Mouse (Mus musculus) heart, embryonic 12.5 days (tissue): ENCODE measurements around the gene Jag2. TPM values are rescaled to one million over a fixed set of nuclear protein-coding genes. Genes with fewer than 3 reads are reported as not detected.

Experiments used
- ATAC-seq: fragments of 200-750 bp; cut with Nextera tagmentation; 2 replicates; pipeline ENCODE4 v1.8.0; 2017; ENCODE audit warnings: moderate TSS enrichment, moderate library complexity; ENCODE audit not compliant: insufficient number of reproducible peaks, low FRiP score
- H3K27ac ChIP-seq: fragments of 300-500 bp; sonication (generic); 2 replicates; pipeline ENCODE4 v1.5.1; 2016; ENCODE audit warnings: mild to moderate bottlenecking, moderate library complexity; ENCODE audit not compliant: poor library complexity, severe bottlenecking
- H3K27me3 ChIP-seq: fragments of 300-500 bp; sonication (generic); replicated peaks from 2 replicates; pipeline ENCODE4 v1.6.1; 2016; ENCODE audit warnings: mild to moderate bottlenecking, moderate library complexity
- H3K36me3 ChIP-seq: fragments of 300-500 bp; sonication (generic); 2 replicates; pipeline ENCODE4 v1.6.1; 2016; ENCODE audit warnings: mild to moderate bottlenecking, moderate library complexity
- H3K4me1 ChIP-seq: fragments of 300-500 bp; sonication (generic); replicated peaks from 2 replicates; pipeline ENCODE4 v1.6.1; 2016; ENCODE audit warnings: mild to moderate bottlenecking
- H3K4me2 ChIP-seq: fragments of 300-500 bp; sonication (generic); 2 replicates; pipeline ENCODE4 v1.6.1; 2016; ENCODE audit warnings: mild to moderate bottlenecking, moderate library complexity
- H3K4me3 ChIP-seq: fragments of 300-500 bp; sonication (generic); 2 replicates; pipeline ENCODE4 v1.5.1; 2016; ENCODE audit warnings: mild to moderate bottlenecking
- H3K9ac ChIP-seq: fragments of 300-500 bp; sonication (generic); 2 replicates; pipeline ENCODE4 v1.6.1; 2016; ENCODE audit warnings: mild to moderate bottlenecking, moderate library complexity
- H3K9me3 ChIP-seq: fragments of 300-500 bp; sonication (generic); replicated peaks from 2 replicates; pipeline ENCODE4 v1.6.1; 2016; ENCODE audit warnings: mild to moderate bottlenecking, moderate library complexity
- WGBS: fragments of 180-500 bp; shearing (Covaris S2); methylation state at CpG from one replicate; pipeline ENCODE4 v1.1.7; 2016; 5-methylcytosine and 5-hydroxymethylcytosine counted together
- polyA plus RNA-seq: library from polyadenylated mRNA; unstranded; fragments of >200 nt; fragmentation: Nextera tagmentation; extraction: Ambion mirVana; gene quantifications from 2 replicates; pipeline ENCODE4 v1.2.1, GENCODE M21; 2016

Jag2 gene
- polyA plus RNA-seq, 1 experiment from 2014 or later: 2.6 TPM

- H3K36me3 ChIP-seq: 0 out of 2 replicates have a peak, but pooled peaks cover 4% of the 10 kb centered on the region
- H3K4me2 ChIP-seq: peak overlapping the region; percentile 30; the same call in 1 of the 2 replicates
- no peak overlapping the region for H3K4me3 ChIP-seq
- 38% methylated on average over 12 of the region's 12 CpGs for WGBS
- peaks cover 80% of the 10 kb centered on the region for H3K27me3 ChIP-seq
- H3K9me3 ChIP-seq: no peaks in the 10 kb centered on the region
- 0 out of 2 replicates have a peak, but pooled peaks have one; percentile 40 for ATAC-seq
- H3K9ac ChIP-seq: no peak overlapping the region
- no peak overlapping the region for H3K27ac ChIP-seq
- peaks cover 43% of the 10 kb centered on the region for H3K4me1 ChIP-seq
Observed at GRCm38 (mm10) chr12:112921518-112921917, 8.1 kb downstream of the Jag2 start.

DNA sequence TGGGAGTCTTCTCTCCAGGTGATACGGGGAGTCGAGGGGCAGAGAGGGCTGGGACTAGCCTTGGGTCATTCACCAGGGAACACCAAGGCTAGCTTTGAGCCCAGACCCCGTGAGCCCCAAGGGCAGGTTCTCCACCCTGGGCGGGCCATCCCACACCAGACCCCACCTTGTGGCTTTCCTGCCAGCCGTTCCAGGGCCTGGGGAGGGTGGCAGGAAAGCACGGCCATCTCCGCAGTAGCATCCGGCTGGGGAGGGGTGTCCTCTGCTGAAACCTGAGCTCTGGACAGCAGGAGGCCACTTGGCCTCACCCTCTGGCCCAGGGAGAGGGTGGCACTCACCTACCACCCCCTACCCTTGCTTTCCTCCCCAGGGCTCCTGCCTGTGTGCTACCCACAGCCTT, 11.7 kb downstream of the Jag2 start:
- Histone ChIP-seq H3K9me3 (no peaks in the 10 kb centered on the region), H3K9ac (no peak overlapping the region), H3K4me3 (no peak overlapping the region), H3K27me3 (peaks cover 78% of the 10 kb centered on the region), H3K4me1 (peaks cover 43% of the 10 kb centered on the region), H3K36me3 (peaks cover 26% of the 10 kb centered on the region; the same call in 1 of the 2 replicates), H3K27ac (no peak overlapping the region), H3K4me2 (no peak overlapping the region)
- WGBS: 45% methylated on average over 8 of the region's 8 CpGs
- ATAC-seq: no peak

- Histone ChIP-seq H3K27ac (no peak overlapping the region), H3K4me3 (no peak overlapping the region), H3K4me1 (peaks cover 39% of the 10 kb centered on the region), H3K9ac (no peak overlapping the region), H3K4me2 (no peak overlapping the region), H3K9me3 (no peaks in the 10 kb centered on the region), H3K27me3 (peaks cover 78% of the 10 kb centered on the region), H3K36me3 (peaks cover 28% of the 10 kb centered on the region; the same call in 1 of the 2 replicates)
- WGBS: 65% methylated on average over 11 of the region's 11 CpGs
- ATAC-seq: no peak
Observed at GRCm38 (mm10) chr12:112917486-112917885, 12.1 kb downstream of the Jag2 start.

DNA sequence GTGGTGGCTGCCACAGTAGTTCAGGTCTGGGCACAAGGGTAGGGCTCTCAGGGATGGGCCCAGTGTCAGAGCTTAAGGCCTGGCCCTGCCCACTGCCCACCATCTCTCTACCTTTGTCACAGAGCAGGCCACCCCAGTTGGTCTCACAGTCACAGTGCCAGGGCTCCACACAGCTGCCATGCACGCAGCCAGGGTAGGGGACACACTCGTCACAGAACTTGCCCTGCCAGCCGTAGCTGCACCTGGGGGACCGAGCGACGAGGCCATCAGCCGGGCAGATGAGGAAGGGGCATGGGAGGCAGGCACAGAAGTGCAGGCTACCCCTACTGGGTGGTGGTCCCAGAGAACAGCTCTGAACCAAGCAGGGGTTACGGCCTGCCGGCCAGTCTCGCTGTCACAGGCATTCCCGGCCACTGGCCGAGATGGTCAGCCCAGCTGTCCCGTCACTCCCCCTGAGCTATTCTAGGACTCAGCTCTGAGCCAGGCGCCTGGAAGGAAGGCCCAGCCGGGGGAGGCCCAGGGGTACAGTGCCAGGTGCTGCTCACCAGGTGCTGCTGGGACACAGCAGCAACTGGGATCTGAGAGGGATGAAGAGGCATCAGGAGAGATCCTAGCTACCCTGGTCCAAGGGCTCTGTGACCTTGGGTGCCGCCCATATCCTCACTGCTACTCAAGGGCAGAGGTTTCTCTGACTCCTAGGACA, 12.7 kb downstream of the Jag2 start:
- peaks cover 84% of the 10 kb centered on the region for H3K27me3 ChIP-seq

DNA sequence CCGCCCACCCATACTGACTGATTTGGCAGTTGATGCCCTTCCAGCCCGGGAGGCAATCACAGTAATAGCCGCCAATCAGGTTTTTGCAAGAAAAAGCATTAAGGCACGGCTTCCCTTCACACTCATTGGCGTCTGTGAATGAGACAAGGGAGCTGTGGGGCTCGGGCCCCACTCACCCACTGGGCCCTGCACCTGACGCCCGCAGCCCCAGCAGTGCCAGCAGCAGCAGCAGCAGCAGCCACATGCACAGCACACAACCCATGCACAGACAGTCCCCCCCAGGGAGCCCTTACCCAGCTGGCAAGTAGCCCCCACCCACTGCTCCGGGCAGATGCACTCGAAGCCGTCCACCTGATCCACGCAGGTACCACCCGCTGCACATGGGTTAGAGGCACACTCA, 14.0 kb downstream of the Jag2 start:
- Histone ChIP-seq H3K4me2 (no peak overlapping the region), H3K9ac (no peak overlapping the region), H3K9me3 (no peaks in the 10 kb centered on the region), H3K4me3 (no peak overlapping the region), H3K4me1 (peaks cover 20% of the 10 kb centered on the region), H3K36me3 (peaks cover 36% of the 10 kb centered on the region), H3K27me3 (peaks cover 92% of the 10 kb centered on the region), H3K27ac (no peak overlapping the region)
- no peak for ATAC-seq
- 87% methylated on average over 13 of the region's 13 CpGs for WGBS

More for the DNA sequence above, 12.7 kb downstream of the Jag2 start:
- H3K9me3 ChIP-seq: no peaks in the 10 kb centered on the region
- H3K36me3 ChIP-seq: peaks cover 29% of the 10 kb centered on the region; the same call in 1 of the 2 replicates
- H3K4me1 ChIP-seq: peaks cover 33% of the 10 kb centered on the region
- 0 out of 2 replicates have a peak overlapping the region, but pooled peaks have one; percentile 3 for H3K4me2 ChIP-seq
- no peak overlapping the region for H3K4me3 ChIP-seq
- H3K9ac ChIP-seq: no peak overlapping the region
- ATAC-seq: no peak
- 71% methylated on average over 16 of the region's 16 CpGs for WGBS
- H3K27ac ChIP-seq: no peak overlapping the region

DNA sequence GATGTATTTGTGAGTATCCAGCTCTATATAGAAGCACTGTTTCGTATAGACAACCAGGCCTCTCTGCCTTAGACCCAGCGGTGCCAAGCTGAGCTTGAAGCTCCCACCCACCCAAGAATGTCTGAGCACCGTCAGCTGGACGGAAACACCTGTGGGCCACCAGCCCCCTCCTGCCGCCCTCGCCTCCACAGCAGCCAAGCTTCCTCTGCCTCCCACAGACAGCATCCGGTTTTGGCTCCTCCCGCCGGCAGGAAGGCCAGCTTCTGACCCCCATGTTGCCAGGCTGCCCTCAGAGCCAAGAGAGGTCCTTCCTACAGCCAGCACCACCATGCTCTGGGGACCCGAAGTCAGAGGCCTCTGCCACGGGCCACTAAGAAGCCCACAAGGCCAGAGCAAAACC, 15.0 kb downstream of the Jag2 start:
- peaks cover 35% of the 10 kb centered on the region for H3K36me3 ChIP-seq
- peaks cover 17% of the 10 kb centered on the region for H3K4me1 ChIP-seq
- no peaks in the 10 kb centered on the region for H3K9me3 ChIP-seq
- no peak overlapping the region for H3K4me2 ChIP-seq
- no peak overlapping the region for H3K27ac ChIP-seq
- no peak overlapping the region for H3K4me3 ChIP-seq
- no peak overlapping the region for H3K9ac ChIP-seq
- H3K27me3 ChIP-seq: peaks cover 89% of the 10 kb centered on the region
- no peak for ATAC-seq
- 72% methylated on average over 11 of the region's 11 CpGs for WGBS

DNA sequence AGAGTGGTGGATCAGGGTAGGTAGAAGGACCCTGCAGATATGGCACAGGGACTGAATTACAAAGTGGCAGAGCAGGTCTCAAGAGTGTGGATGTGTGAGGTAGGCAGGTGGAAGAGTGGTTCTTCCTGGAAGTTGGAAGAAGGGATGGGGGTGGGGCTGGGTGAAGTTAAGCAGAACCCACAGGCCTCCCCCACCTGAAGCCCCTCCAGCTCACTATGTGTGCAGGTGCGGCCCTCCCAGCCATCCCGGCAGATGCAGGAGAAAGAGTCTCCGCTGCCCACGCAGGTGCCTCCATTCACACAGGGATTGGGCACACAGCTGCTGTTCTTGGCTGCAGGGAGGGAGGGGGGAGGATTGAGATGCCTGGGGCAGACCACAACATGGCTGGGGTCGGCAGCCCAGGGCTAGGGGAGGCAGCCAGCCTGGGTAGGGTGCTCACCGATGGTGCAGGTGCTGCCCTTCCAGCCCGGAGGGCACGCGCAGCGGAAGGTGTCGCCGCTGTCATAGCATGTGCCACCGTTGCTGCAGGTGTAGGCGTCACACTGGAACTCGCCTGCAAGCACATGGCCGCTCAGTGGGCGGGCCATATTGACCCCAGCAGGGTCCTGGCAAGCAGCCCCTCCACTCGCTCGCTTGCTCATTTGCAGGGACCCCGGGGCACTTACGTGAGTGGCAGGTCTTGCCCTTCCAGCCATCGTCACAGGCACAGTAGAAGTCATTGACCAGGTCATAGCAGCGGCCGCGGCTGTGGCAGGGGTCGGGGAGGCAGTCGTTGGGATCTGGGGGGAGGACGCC, 16.4 kb downstream of the Jag2 start:
- Histone ChIP-seq H3K27me3 (peaks cover 78% of the 10 kb centered on the region), H3K27ac (no peak overlapping the region), H3K9me3 (no peaks in the 10 kb centered on the region), H3K4me2 (no peak overlapping the region), H3K9ac (no peak overlapping the region), H3K4me1 (peaks cover 17% of the 10 kb centered on the region), H3K36me3 (peaks cover 43% of the 10 kb centered on the region), H3K4me3 (no peak overlapping the region)
- no peak for ATAC-seq
- WGBS: 88% methylated on average over 28 of the region's 28 CpGs

- no peaks in the 10 kb centered on the region for H3K9me3 ChIP-seq
- no peak overlapping the region for H3K4me3 ChIP-seq
- 81% methylated on average over 17 of the region's 17 CpGs for WGBS
- ATAC-seq: no peak
- no peak overlapping the region for H3K9ac ChIP-seq
- peaks cover 48% of the 10 kb centered on the region for H3K36me3 ChIP-seq
- peaks cover 3% of the 10 kb centered on the region for H3K4me1 ChIP-seq
- H3K4me2 ChIP-seq: no peak overlapping the region
- H3K27ac ChIP-seq: no peak overlapping the region
- H3K27me3 ChIP-seq: peaks cover 75% of the 10 kb centered on the region
Observed at GRCm38 (mm10) chr12:112911701-112912100, 17.9 kb downstream of the Jag2 start.

- no peak overlapping the region for H3K9ac ChIP-seq
- H3K4me3 ChIP-seq: no peak overlapping the region
- 86% methylated on average over 22 of the region's 22 CpGs for WGBS
- H3K9me3 ChIP-seq: no peaks in the 10 kb centered on the region
- H3K4me1 ChIP-seq: 0 out of 2 replicates have a peak, but pooled peaks cover 2% of the 10 kb centered on the region
- peaks cover 37% of the 10 kb centered on the region for H3K36me3 ChIP-seq
- no peak overlapping the region for H3K4me2 ChIP-seq
- H3K27me3 ChIP-seq: peaks cover 60% of the 10 kb centered on the region
- ATAC-seq: no peak
- no peak overlapping the region for H3K27ac ChIP-seq
Observed at GRCm38 (mm10) chr12:112908991-112909390, 20.6 kb downstream of the Jag2 start.

- WGBS: 76% methylated on average over 5 of the region's 5 CpGs
- H3K4me2 ChIP-seq: no peak overlapping the region
- peaks cover 6% of the 10 kb centered on the region; the same call in 1 of the 2 replicates for H3K4me1 ChIP-seq
- H3K4me3 ChIP-seq: no peak overlapping the region
- no peak overlapping the region for H3K27ac ChIP-seq
- 0 out of 2 replicates have a peak, but pooled peaks cover 28% of the 10 kb centered on the region for H3K27me3 ChIP-seq
- peaks cover 12% of the 10 kb centered on the region for H3K36me3 ChIP-seq
- H3K9me3 ChIP-seq: no peaks in the 10 kb centered on the region
- no peak for ATAC-seq
- H3K9ac ChIP-seq: no peak overlapping the region
Observed at GRCm38 (mm10) chr12:112905001-112905400, 24.6 kb downstream of the Jag2 start.

GRCm38 (mm10) chr12:112903941-112904340, 25.6 kb downstream of the Jag2 start:
- Histone ChIP-seq H3K4me3 (no peak overlapping the region), H3K36me3 (peaks cover 11% of the 10 kb centered on the region), H3K27me3 (0 out of 2 replicates have a peak, but pooled peaks cover 27% of the 10 kb centered on the region), H3K4me1 (peaks cover 6% of the 10 kb centered on the region; the same call in 1 of the 2 replicates), H3K9ac (no peak overlapping the region), H3K4me2 (no peak overlapping the region), H3K27ac (no peak overlapping the region), H3K9me3 (no peaks in the 10 kb centered on the region)
- WGBS: 60% methylated on average over 8 of the region's 8 CpGs
- ATAC-seq: no peak
